Mouse (Mus musculus) ES-Bruce4 (cell line): ENCODE measurements at regions not wholly inside any gene's neighbourhood (a gene's known extent, or its start where the extent isn't known, plus 50 kb on each side); places are given as distances from the start of the nearest gene placed in this dataset.

Experiments
- CTCF ChIP-seq: IDR thresholded peaks from one replicate; pipeline ENCODE4 v1.8.1; 2011; ENCODE audit warnings: low read depth, low read length
- EP300 ChIP-seq: IDR thresholded peaks from 2 replicates; pipeline ENCODE4 v1.6.1; 2011; ENCODE audit warnings: low read depth, low read length; ENCODE audit not compliant: insufficient read depth

DNA sequence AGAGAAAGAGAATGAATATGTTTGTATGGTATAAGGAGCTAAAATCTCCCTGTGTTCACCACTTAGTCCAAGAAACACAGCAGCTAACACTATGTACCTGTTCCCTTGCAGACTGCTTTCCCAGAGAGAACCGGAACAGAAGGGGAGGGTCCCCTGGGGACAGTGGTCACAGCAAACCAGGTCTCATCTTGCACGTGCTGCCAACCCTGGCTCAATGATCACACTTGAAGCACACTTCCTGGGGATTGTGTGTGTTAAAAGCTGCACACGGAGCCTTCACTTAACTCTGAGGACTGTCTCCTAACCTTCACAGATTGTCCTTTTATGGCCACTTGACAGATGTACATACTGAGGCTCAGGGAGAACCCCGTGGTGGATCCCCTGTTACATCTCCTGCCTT, 127.6 kb upstream of the Rybp start:
- TF ChIP-seq CTCF (no peak), EP300 (no peak)
